Mouse (Mus musculus): Measurements from ENCODE around the gene Enc1. TPM values are rescaled to one million over a fixed set of nuclear protein-coding genes. Genes with fewer than 3 reads are reported as not detected.

The Enc1 gene
- polyA plus RNA-seq, 1 experiment from 2014 or later, result 1.7 TPM

- Histone ChIP-seq H3K4me3 (ENCODE audit: low read depth, low read length) (no peak overlapping the region), H3K9me3 (ENCODE audit: low read length) (no peaks in the 10 kb centered on the region), H3K4me1 (ENCODE audit: insufficient read depth) (peaks cover 8% of the 10 kb centered on the region), H3K27me3 (ENCODE audit: insufficient read depth, low read length) (no peaks in the 10 kb centered on the region), H3K36me3 (replicated peaks; ENCODE audit: insufficient read depth, low read length) (no peaks in the 10 kb centered on the region), H3K4me2 (ENCODE audit: low read depth, low read length) (peak overlapping the region; percentile 44), H3K9ac (replicated peaks) (no peak overlapping the region), H3K27ac (ENCODE audit: low read depth) (no peak overlapping the region)
- TF ChIP-seq CTCF (IDR thresholded peaks at IDR 0.05; ENCODE audit: low read depth), result no peak
- no peak for ATAC-seq
- WGBS (ENCODE audit: insufficient replicate concordance), result 74% methylated on average over 7 of the region's 7 CpGs
- no peak for DNase-seq
These were observed 33.3 kb upstream of the Enc1 start for GRCm38 (mm10) chr13:97207472-97208111.

- Histone ChIP-seq H3K9ac (replicated peaks) (no peak overlapping the region), H3K27me3 (ENCODE audit: insufficient read depth, low read length) (no peaks in the 10 kb centered on the region), H3K4me1 (ENCODE audit: insufficient read depth) (peaks cover 8% of the 10 kb centered on the region), H3K4me3 (ENCODE audit: low read depth, low read length) (no peak overlapping the region), H3K27ac (ENCODE audit: low read depth) (no peak overlapping the region), H3K4me2 (ENCODE audit: low read depth, low read length) (peak overlapping the region; percentile 44), H3K9me3 (ENCODE audit: low read length) (no peaks in the 10 kb centered on the region), H3K36me3 (replicated peaks; ENCODE audit: insufficient read depth, low read length) (no peaks in the 10 kb centered on the region)
- WGBS (ENCODE audit: insufficient replicate concordance), result 26% methylated on average over 7 of the region's 7 CpGs
- no peak for TF ChIP-seq CTCF (IDR thresholded peaks at IDR 0.05; ENCODE audit: low read depth)
- TF ChIP-seq EP300 (IDR thresholded peaks at IDR 0.05; ENCODE audit: low read depth), result no peak
- no peak for DNase-seq
- ATAC-seq, result no peak
These were observed 32.8 kb upstream of the Enc1 start for GRCm38 (mm10) chr13:97208112-97208478.

- Histone ChIP-seq H3K9me3 (ENCODE audit: low read length) (no peaks in the 10 kb centered on the region), H3K36me3 (replicated peaks; ENCODE audit: insufficient read depth, low read length) (no peaks in the 10 kb centered on the region), H3K27ac (ENCODE audit: low read depth) (no peak overlapping the region), H3K27me3 (ENCODE audit: insufficient read depth, low read length) (no peaks in the 10 kb centered on the region), H3K4me1 (ENCODE audit: insufficient read depth) (peaks cover 8% of the 10 kb centered on the region), H3K4me3 (ENCODE audit: low read depth, low read length) (no peak overlapping the region), H3K4me2 (ENCODE audit: low read depth, low read length) (no peak overlapping the region), H3K9ac (replicated peaks) (no peak overlapping the region)
- TF ChIP-seq EP300 (IDR thresholded peaks at IDR 0.05; ENCODE audit: low read depth) (no peak), CTCF (IDR thresholded peaks at IDR 0.05; ENCODE audit: low read depth) (no peak)
- ATAC-seq, result no peak
- no peak for DNase-seq
- 53% methylated on average over 3 of the region's 3 CpGs for WGBS (ENCODE audit: insufficient replicate concordance)
These were observed 32.4 kb upstream of the Enc1 start for GRCm38 (mm10) chr13:97208500-97209010.

- TF ChIP-seq CTCF (IDR thresholded peaks at IDR 0.05; ENCODE audit: low read depth) (no peak), EP300 (IDR thresholded peaks at IDR 0.05; ENCODE audit: low read depth) (no peak)
- Histone ChIP-seq H3K27me3 (ENCODE audit: insufficient read depth, low read length) (no peaks in the 10 kb centered on the region), H3K4me1 (ENCODE audit: insufficient read depth) (no peaks in the 10 kb centered on the region), H3K4me3 (ENCODE audit: low read depth, low read length) (no peak overlapping the region), H3K27ac (ENCODE audit: low read depth) (no peak overlapping the region), H3K9me3 (ENCODE audit: low read length) (no peaks in the 10 kb centered on the region), H3K36me3 (replicated peaks; ENCODE audit: insufficient read depth, low read length) (no peaks in the 10 kb centered on the region), H3K9ac (replicated peaks) (no peak overlapping the region), H3K4me2 (ENCODE audit: low read depth, low read length) (no peak overlapping the region)
- WGBS (ENCODE audit: insufficient replicate concordance), result 56% methylated on average over 3 of the region's 3 CpGs
- no peak for ATAC-seq
- DNase-seq, result no peak
These were observed 26.2 kb upstream of the Enc1 start for GRCm38 (mm10) chr13:97214583-97215268.

- ATAC-seq (no peak), DNase-seq (no peak)
- Histone ChIP-seq H3K4me1 (ENCODE audit: insufficient read depth) (no peaks in the 10 kb centered on the region), H3K36me3 (replicated peaks; ENCODE audit: insufficient read depth, low read length) (no peaks in the 10 kb centered on the region), H3K9ac (replicated peaks) (no peak overlapping the region), H3K4me3 (ENCODE audit: low read depth, low read length) (no peak overlapping the region), H3K9me3 (ENCODE audit: low read length) (no peaks in the 10 kb centered on the region), H3K4me2 (ENCODE audit: low read depth, low read length) (no peak overlapping the region), H3K27ac (ENCODE audit: low read depth) (no peak overlapping the region), H3K27me3 (ENCODE audit: insufficient read depth, low read length) (no peaks in the 10 kb centered on the region)
- TF ChIP-seq CTCF (IDR thresholded peaks at IDR 0.05; ENCODE audit: low read depth) (no peak), EP300 (IDR thresholded peaks at IDR 0.05; ENCODE audit: low read depth) (no peak)
- 64% methylated on average over 4 of the region's 4 CpGs for WGBS (ENCODE audit: insufficient replicate concordance)
These were observed 25.3 kb upstream of the Enc1 start for GRCm38 (mm10) chr13:97215563-97215962.

- no peak overlapping the region for H3K9ac ChIP-seq (replicated peaks)
- H3K9me3 ChIP-seq (ENCODE audit: low read length), result no peaks in the 10 kb centered on the region
- no peaks in the 10 kb centered on the region for H3K36me3 ChIP-seq (replicated peaks; ENCODE audit: insufficient read depth, low read length)
- H3K27ac ChIP-seq (ENCODE audit: low read depth), result no peak overlapping the region
- H3K4me3 ChIP-seq (ENCODE audit: low read depth, low read length), result no peak overlapping the region
- H3K27me3 ChIP-seq (ENCODE audit: insufficient read depth, low read length), result no peaks in the 10 kb centered on the region
- no peak for DNase-seq
- H3K4me1 ChIP-seq (ENCODE audit: insufficient read depth), result no peaks in the 10 kb centered on the region
- WGBS (ENCODE audit: insufficient replicate concordance), result 76% methylated on average over 5 of the region's 5 CpGs
- TF ChIP-seq EP300 (IDR thresholded peaks at IDR 0.05; ENCODE audit: low read depth), result no peak
- no peak for TF ChIP-seq CTCF (IDR thresholded peaks at IDR 0.05; ENCODE audit: low read depth)
- H3K4me2 ChIP-seq (ENCODE audit: low read depth, low read length), result no peak overlapping the region
- ATAC-seq, result no peak
These were observed 24.7 kb upstream of the Enc1 start for GRCm38 (mm10) chr13:97216196-97216595.

Data from liver, postnatal 0 days (tissue).